Mouse (Mus musculus): ENCODE measurements around the gene Gng12.
"Not testable (repeated sequence)": the region's sequence is repeated elsewhere in the genome, so short reads cannot be mapped to it uniquely, and the experiment has no call there.

Gng12 gene

DNA sequence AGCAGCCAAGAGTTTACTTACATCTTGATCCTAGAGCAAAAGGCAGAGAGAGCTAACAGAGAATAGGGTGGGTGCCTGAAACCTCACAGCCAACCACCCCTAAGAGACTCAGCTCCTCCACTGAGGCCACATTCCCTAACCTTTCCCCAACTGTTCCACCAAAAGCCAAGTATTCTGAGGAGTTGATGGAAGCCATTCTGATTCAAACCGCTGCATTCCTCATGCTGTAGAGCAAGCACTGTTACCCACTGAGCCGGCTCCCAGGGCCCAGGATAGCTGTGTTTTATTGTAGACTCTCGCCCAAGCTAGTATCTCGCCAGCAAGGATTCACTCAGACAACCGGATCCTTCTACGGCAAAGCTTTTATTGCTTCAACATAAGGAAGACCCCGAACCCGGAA, 98.8 kb downstream of the Gng12 start:
- no peak for DNase-seq

DNA sequence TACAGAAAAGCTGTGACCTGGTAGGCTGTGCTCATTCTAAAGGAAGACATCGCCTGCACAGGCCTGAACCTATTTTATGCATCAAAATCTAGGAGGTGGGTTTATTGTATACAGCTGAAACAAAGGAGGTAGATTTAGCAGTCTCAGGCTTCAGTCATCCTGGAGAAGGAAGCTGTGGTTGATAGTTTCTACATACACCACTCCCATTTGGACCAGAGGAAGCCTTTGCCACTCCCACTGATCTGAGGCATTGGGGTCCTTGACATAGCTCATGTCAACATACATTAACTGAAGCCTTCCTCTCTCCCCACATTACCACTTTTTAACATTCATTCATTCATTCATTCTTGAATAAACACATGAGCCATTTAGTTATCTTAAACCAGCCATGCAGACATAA, 99.6 kb downstream of the Gng12 start:
- DNase-seq: no peak

DNA sequence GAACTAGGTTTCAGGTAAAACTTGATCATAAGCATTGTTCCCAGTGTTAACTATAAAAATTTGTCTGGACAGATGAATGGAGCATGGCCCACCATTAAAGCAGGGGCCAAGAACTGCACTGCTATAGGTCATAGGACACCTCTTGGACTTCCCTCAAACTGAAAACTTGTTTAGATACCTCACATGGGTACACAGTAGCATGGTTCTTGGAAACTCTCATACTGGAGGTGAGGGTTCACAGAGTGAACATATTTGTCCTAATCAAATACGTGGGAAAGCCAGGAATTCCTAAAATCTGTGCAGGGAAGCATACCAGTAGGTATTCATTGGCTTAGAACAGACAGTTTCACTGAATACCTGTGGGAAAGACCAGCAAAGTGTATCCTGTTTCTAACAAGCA, 100.1 kb downstream of the Gng12 start:
- no peak for DNase-seq

DNA sequence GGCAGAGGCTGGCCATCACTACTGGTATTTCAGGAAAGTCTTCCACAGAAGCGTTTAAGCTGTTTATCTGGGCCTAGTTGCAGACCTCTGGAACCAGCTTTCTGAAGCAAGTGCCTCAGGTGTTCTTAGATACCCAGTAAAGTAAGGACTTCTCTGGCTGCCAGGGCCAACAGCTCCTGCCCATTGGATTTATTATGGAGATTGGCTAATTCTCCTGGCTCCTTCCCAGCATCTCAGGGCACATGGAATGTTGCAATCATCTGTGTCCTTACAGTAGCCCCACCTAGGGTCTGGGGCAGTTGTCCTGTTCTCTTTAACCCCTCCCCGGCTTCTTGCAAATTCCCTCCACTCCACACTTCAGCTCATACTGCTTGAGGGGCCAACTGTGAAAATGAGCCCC, 102.4 kb downstream of the Gng12 start:
- peak; percentile 69 for DNase-seq

DNA sequence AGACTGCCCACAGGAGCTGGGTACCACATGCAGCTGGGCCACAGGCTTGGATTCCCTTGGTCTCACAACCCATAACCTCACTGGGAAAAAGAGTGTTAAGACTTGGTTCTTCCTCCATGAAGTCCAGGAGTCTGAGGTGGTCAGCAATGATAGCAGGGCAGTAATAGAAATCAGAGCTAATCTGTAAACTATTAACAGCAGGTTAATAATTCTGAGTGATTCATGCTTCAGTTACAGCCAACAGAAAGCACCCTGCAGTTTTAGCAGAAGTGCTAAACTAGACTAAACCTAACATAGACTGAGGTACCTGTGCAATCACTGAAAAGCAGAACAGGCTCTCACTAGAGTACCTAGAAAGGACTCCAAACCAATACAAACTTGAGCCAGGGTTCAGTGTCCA, 103.6 kb downstream of the Gng12 start:
- peak; percentile 45 for DNase-seq

DNA sequence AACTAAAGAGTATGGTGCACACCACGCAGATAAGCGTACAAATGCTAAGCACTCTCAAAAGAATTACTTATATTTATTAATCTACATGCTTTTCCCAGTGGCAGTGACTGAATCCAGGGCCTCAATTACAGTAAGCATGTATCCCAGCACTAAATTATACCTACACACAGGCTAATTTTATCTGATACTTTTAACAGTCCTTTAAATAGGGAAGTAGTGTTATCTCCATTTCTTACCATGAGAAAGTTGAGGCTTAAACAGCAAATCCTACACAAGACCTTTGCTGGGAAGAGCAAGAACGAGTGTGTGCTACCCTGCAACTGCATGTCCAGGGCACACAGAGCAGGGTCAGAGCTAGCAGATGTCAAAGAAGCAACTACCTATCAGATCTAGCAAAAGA, 113.7 kb downstream of the Gng12 start:
- DNase-seq: no peak

DNA sequence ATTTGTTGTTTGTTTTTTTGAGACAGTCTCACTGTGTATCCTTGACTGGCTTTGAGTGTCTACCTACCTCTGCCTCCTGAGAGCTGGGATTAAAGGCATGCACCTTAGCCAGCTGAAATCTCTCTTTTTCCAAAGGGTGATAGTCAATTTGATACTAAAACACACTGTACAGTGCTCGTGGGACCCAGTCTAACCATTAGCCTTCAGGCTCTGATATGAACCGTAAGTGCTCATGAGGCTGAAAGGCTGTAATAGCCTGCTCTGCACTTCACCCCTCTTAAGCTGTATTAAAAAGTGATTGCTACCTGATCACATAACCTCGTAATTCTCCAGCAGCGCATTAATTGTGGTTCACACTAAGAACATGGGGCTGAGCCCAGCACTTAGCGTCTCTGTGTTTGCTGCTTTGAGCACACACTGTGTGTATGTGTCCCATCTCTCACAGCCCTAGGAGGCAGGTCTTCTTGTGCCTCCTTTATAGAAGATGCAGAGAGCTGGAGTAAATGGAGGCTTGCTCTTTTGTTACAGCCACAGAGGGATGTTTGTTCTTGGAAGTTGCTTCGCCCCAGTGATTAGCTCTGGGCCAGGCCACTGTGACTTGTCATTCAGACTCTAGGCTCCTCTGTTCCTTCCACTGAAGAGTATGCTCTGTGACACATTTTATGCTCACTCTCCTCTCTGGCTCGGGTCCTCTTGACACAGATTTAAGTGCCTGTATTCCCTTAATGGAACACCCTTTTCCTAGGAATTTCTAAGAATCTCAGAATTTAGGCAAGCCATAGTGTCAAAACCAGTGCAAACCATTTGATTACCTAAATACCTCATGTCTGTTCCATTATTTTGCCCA, 114.4 kb downstream of the Gng12 start:
- no peak for DNase-seq

DNA sequence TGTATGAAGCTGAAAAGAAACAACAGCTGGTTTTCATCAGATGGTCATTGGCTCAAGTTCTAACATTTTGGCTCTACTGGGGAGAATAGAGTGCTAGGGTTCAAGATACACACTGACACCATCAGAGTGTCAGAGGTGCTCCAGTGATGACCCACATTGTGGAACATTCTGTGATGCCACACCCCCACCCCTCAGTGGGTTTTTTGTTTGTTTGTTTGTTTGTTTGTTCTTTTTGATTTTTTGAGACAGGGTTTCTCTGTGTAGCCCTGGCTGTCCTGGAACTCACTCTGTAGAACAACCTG, 115.0 kb downstream of the Gng12 start:
- DNase-seq: no peak

DNA sequence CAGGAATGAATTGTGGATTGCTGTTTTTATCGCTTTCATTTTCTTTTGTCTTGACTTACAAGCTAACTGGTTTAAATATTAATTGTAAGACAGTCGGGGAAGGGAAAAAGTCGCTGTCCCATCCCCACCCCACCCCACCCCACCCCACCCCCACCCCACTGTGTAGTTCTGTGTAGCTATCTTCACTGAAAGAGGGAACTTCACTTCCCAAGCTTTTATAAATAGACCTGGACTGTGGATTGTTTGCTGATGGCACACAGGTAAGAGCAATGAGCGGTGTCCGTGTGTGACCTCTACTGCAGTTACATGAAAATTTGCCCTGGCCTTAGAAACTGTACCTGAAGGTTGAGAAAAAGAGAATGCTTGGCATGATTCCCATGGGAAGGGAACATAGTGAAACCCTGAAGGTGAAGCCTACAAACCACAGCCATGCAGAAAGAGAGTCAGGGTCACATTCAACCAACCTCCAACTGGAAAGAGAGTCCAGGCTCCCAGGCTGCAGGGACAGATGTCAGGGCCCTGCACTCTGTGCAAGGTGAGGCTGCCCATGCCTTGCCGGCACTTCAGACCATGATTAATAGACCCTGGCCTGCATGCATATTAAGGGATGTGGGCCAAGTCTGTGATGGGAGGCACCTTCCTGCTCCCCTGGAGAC, 117.2 kb downstream of the Gng12 start:
- DNase-seq: peak; percentile 34

DNA sequence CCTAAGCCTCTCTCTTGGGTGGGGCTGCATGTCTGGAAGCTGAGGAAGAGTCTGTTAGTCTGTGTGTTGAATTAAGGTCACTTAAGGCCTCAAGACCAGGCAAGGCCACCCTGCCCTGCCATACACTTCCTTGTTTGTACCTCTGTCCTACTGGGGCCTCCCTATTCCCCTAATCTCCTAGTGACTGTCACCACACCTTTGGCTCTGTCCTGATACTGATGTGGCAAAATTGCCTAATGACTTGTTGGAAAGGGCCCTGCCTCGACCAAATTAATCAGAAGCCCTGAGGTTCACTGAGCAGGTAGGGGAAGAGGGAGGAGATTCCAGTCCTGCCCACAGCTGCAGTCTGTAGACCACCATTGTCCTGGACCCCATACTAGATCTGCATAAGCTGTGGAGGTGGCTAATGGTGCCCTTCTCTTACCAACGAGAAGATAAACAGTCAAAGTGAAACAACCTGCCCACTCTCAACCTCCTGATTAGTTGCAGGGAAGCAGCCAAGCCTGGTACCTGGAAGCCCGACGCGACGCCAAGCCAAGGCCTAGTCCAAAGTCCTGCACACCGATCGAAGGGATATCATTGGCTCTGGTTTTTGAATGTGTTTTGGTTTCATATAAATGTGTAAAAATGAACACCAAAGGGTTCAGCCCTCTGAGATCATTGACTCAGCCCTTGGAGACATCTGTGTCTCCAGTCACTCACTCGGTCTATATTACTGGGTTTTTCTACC, 117.9 kb downstream of the Gng12 start:
- peak; percentile 43 for DNase-seq

DNA sequence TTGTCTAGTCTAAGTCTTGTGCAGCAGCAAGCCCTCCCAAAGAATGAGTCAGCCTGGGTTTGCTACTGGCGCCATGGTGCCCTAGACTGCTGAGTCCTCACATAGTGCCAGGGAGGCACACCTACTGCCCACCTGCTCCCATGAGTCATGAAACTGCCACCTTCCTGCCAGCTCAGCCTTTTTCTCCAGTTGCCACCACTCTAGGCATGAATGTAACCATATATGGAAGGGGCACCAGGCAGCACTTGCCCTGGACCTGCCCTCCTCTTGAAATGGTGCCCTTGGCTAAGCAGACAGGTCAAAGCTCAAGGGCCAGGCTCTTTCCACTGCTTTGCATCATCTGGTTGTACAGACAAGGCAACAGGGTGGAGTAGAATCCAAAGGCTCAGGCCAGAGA, 118.5 kb downstream of the Gng12 start:
- DNase-seq: peak; percentile 61

DNA sequence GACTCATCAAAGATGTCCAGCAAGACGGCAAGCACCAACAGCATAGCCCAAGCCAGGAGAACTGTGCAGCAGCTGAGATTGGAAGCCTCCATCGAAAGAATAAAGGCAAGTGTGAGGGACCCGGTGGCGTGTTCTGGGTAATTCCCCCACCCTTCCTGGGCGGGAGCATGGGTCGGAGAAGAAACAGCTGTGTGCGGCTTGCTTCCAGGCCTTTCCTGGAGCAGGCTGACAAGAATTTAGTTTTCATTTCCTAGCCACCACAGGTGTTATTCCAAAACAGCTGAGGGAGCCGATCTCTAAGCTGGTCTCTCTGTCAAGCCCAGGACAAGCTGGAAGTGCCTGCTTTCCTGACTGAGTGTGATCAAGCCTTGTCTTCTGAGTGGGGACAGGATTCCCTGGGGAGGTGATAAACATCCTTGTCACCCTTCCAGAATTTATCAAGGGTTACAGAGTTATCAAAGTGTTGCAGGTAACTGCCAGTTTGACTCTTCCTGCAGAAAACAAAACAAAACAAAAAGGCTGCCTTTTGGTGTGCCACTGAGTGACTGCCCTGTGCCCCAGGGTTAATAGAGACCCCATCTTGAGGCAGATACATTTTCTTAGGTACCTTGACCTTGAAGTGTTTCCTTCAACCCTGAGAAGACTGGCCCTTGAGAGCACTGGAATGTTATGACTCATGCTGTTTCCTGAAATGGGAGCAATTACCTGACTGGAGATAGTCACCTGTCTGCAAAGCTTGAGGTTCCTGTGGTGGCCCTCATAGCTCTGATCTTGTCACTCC, 119.7 kb downstream of the Gng12 start:
- DNase-seq: no peak

DNA sequence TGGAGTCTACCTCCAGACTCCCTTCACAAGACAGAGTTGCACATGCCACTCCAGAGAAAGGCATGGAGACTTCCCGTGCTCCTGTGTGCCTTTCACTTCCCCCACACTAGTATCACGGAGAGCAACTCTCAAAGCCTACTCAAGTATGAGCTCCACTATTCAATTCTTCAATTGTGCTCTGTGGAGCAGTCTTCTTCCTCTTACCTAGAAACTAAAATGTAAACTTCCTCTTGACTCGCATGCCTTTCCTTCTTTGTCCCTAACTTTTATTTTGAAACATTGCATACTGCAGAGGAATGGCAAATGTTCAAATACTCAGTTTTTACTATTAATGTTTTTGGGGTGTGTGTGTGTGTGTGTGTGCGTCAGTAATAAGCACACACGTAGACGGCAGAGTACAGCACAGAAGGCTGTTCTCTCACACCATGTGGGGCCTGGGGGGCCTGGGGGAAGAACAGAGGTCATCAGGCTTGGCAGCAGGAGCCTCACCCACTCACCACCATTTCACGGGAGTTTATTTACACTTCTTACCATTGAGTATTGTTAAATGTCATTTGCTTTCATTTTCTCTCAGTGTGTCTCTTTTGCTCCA, 120.4 kb downstream of the Gng12 start:
- no peak for DNase-seq

DNA sequence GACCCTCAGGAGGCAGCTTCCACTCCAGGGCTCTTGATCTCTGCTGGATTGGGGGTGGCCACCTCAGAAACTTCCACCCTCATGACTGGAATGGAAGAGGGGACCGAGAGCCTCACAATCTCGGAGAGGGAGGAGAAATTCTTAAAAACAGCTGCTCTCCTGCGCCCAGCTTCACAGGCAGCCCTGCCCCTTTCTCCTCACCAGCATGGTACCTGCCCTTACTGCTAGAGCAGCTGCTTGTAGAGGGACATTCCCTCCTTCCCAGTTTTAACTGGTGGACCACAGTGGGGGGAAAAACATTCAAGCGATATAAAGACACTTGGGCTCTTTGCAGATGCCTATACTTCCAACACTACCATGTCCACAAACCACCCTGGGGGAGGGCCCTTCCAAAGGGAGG, 122.2 kb downstream of the Gng12 start:
- DNase-seq: no peak

DNA sequence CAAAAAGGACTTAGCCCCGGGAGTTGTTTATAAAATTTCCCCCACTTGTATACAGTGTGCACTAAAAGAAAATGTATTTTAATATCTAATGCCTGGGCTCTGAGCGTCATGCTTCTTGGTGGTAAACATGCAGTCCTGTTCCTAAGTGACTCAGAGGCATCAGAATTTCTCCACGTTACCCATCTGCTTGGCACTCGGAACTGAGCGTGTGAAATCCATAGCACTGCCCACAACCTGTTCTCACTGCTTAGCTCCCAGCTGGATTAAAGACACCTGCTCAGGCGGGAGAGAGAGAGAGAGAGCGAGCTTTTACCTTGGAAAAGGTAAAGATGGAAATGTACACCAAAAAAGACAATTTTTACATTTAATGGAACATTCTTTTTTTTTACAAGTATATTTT, 122.8 kb downstream of the Gng12 start:
- not testable (repeated sequence) for DNase-seq

DNA sequence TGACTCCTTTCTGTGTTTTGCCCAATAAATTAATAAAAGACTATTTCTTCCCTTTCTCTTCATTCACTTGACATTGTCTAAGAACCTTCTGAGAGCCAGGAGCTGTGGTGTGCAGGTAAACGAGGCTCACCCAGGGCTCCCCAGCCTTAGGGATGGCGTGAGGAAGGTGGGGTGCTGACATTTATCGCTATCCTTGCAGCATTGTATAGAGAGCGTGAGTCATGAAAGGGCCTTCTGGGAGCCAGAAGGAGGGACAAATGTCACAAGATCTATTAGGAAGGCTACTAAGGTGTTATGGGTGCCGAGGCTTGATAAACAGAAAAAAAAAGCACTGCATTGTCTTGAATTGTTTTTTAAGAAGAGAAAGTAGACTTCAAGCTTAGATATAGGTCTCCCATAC, 125.1 kb downstream of the Gng12 start:
- no peak for DNase-seq

DNA sequence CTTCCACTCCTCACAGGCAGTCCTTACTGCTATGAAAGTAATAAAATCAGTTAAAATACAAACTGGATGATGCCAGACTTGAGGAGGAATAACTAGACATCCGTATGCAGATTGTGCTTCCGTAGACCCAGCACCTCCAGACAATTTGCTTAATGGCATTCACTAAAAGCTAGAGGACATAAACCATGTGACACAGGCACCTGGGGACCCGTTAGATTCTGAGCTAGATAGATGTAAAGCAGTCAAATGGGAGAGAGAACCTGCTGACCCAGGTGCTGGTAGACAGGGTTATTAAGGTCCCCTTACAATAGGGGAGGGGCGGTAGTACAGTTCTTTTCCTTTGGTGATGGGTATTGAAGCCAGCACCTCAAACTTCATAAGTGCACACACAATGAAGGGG, 127.5 kb downstream of the Gng12 start:
- no peak for DNase-seq

DNA sequence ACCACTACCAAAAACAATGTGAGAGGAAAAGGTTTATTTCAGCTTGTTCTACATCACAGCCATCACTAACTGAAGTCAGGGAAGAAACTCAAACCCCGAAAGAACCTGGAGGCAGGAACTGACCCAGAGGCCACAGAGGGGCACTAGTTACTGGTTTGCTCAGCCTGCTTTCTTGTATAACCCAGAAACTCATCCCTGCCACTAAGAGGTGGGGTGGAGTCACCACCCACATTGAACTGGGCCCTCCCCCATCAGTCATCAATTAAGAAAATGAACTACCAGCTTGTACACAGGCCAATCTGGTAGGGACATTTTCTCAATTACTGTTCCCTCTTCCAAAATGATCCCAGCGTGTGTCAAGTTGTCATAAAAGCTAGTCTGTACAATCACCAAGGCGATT, 130.5 kb downstream of the Gng12 start:
- DNase-seq: no peak

DNA sequence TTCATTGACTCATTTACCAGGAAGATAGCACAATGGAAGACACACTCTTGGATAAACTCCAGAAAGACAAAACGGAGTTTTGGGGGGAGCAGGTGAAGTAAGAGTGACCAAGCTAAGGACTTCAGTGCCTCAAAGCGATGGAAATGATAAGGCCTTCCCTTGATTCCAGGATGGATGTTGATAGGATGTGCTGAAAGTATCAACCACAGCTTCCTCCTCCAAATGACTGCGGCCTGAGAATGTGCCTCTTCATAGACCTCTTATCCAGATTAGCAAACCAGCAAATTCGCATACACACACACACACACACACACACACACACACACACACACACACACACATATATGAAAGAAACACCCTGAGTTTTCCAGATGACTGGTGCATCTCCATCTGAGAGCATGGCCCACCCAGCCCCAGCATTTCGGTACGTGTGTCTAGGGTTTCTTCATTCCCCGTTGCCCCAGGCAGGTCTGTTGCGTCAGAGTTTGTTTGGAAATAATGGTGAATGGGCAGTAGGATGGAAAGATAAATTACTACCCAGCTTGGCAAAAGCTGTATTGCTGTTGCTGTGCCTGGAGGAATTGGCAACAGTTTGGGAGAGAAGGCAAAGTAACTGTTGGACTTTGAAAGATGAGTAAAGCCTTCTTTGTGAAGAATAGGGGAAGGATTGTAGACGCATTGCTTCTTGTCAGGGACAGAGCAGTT, 131.4 kb downstream of the Gng12 start:
- DNase-seq: no peak

DNA sequence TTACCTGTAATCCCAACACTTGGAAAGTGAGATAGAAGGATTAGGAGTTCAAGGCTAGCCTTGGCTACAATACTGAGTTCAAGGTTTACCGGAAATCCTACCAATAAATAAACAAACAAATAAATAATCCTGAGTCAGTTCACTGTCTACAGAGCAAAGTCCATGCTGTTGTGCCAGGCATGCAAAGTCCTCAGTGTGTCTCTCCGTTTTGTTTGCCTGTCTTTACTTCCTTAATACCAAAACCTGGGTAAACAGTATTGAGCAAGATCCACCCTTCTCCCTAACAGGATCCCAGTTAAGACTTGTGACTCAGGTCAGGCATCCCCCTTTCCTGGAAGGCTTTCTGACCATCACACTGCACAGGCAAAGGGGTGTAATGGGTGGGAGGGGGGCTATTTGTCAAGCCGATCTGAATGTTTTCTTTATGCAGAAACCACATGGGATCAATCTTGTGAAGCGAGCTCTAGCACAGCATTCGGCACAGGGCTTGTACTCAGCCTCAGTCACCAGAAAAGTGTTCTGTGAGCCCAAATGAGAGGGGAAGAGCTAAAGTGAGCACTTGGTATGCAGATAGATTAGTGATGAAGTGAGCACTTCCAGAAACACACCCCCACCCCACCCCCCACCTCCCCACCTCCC, 133.2 kb downstream of the Gng12 start:
- DNase-seq: no peak

DNA sequence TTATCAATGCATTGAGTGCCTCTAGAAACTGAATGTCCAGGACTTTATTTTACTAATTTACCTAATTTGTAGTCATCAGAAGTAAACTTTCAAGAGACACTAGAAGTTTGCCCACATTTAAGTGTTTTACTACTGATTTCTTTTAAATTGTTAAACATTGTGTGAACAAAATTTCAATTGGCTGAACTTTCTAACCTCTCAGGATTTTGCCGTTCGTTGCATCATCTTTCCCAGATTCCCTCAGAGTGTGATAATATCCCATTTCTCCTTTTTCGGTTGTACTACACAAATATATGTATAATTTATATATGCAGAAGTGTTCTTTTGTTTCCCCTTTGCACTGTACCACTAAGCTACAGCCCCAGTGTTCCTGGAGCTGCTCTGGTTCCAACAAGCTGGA, 133.8 kb downstream of the Gng12 start:
- DNase-seq: no peak

DNA sequence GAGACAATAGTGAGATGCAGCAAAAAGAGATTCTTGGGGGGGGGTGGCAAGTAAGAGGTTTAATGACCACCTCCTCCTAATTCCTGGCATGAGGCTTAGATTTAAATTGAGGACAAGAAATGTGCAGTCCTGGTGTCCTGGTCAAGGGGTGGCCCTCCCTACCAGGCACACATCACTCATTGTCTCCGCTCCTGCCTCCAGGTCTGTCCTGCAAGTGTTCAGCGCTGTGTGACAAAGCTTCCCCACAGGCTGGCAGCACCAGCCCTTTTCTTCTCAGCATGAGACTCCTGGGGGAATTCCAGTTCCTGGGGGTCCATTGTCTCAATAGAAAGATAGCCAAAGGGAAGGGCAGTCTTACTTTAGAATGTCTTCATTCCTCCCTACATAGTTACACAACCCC, 134.2 kb downstream of the Gng12 start:
- DNase-seq: no peak

Measured in kidney, adult 18-20 months (tissue).